Mouse (Mus musculus) left cerebral cortex, adult 2 months (tissue): ENCODE measurements around the gene Dalrd3. TPM values are rescaled to one million over a fixed set of nuclear protein-coding genes. Genes with fewer than 3 reads are reported as not detected.

Experiments used
- DNase-seq, 2 experiments: peaks; one replicate each; pipeline ENCODE4 v3.0.0; 2021 to 2022; ENCODE audit warnings: low spot score in 2 of 2, mixed read lengths in 1 of 2; ENCODE audit errors: extremely low spot score in 1 of 2
- H3K27ac ChIP-seq: fragments of 200-600 bp; 2 replicates; pipeline ENCODE4 v1.8.1; 2022
- H3K4me3 ChIP-seq: fragments of 200-600 bp; 2 replicates; pipeline ENCODE4 v1.8.1; 2022
- CTCF ChIP-seq: fragments of 200-600 bp; IDR thresholded peaks from 2 replicates; pipeline ENCODE4 v1.8.1; 2022; ENCODE audit warnings: antibody characterized with exemption, mild to moderate bottlenecking, moderate library complexity
- intact Hi-C: fragments of 180-260 bp; cut with DNase I; formaldehyde crosslinking; loops from one replicate; pipeline ENCODE4 v1.15.1; 2025
- long read RNA-seq, 2 experiments: library from polyadenylated mRNA; stranded (forward); transcript quantifications; one replicate each; pipeline ENCODE4 v2.0.0; 2021; ENCODE audit warnings: borderline mapping rate in 2 of 2
- total RNA-seq, 2 experiments: library from RNA; stranded (reverse); gene quantifications; 2 replicates each; pipeline ENCODE4 v1.2.3; 2021

Dalrd3 gene
- total RNA-seq = 10 to 100 TPM; 93.1 to 94.2 TPM
- long read RNA-seq, experiment 1, transcript Dalrd3-201 (12 exons, 1,746 nt) = major isoform, 24 of 64 reads
- long read RNA-seq, experiment 1, partial matches to known transcripts = 18 of 64 reads
- long read RNA-seq, experiment 1, other reads (novel, unspliced or antisense) = 22 of 64 reads
- long read RNA-seq, experiment 2, transcript Dalrd3-201 (12 exons, 1,746 nt) = major isoform, 18 of 66 reads
- long read RNA-seq, experiment 2, partial matches to known transcripts = 26 of 66 reads
- long read RNA-seq, experiment 2, other reads (novel, unspliced or antisense) = 22 of 66 reads

- intact Hi-C loops = loop anchor here (5.0 kb wide), 1 partner anchor 78 kb away; the partner anchor contains the start of gene Arih2
- DNase-seq = peak; percentile 79 to 89
- TF ChIP-seq CTCF = no peak
- peak within 1 kb of the TSS; percentile 72 for H3K4me3 ChIP-seq
- H3K27ac ChIP-seq = peak within 1 kb of the TSS; percentile 81
Measured at GRCm38 (mm10) chr9:108569381-108570206, at the start of gene Dalrd3. Gene Dalrd3, plus strand, starts transcription at chr9:108569886.

GRCm38 (mm10) chr9:108521604-108522003, 48.1 kb upstream of the Dalrd3 start:
- Histone ChIP-seq H3K4me3 (no peak overlapping the region), H3K27ac (no peak overlapping the region)
- intact Hi-C loops = no loop called here
- DNase-seq = no peak
- no peak for TF ChIP-seq CTCF

GRCm38 (mm10) chr9:108523341-108523740, 46.3 kb upstream of the Dalrd3 start:
- DNase-seq = no peak
- TF ChIP-seq CTCF = no peak
- intact Hi-C loops = no loop called here
- no peak overlapping the region for H3K27ac ChIP-seq
- no peak overlapping the region for H3K4me3 ChIP-seq

- no peak for TF ChIP-seq CTCF
- Histone ChIP-seq H3K4me3 (no peak overlapping the region), H3K27ac (no peak overlapping the region)
- DNase-seq = no peak
- intact Hi-C loops = no loop called here
Measured at GRCm38 (mm10) chr9:108525400-108525799, 44.3 kb upstream of the Dalrd3 start.

DNA sequence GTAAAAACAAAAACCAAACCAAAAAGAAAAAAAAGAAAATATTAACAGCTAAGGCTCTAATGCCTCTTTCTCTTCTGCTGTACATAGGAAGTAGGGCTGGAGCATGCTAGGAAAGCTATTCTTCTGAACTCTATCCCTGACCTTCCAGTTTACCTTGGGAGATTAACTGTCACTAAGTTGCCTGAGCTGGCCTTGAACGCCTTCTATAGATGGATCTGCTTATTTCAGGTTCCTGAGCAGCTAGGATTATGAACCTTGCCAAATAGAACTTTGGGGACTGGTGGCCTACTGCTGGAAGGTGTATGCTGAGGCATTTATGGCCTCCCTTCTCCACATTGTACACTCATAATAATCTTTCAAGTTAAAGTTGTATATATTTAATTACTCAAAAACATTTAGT, 38.7 kb upstream of the Dalrd3 start:
- no peak overlapping the region for H3K4me3 ChIP-seq
- H3K27ac ChIP-seq = no peak overlapping the region
- intact Hi-C loops = no loop called here
- no peak for DNase-seq
- TF ChIP-seq CTCF = no peak

- DNase-seq = no peak
- no peak overlapping the region for H3K27ac ChIP-seq
- intact Hi-C loops = no loop called here
Measured at GRCm38 (mm10) chr9:108531496-108531895, 38.2 kb upstream of the Dalrd3 start.

GRCm38 (mm10) chr9:108540846-108541245, 28.8 kb upstream of the Dalrd3 start:
- intact Hi-C loops = loop anchor here (10.0 kb wide), 1 partner anchor 176 kb away; no protein-coding TSS in a partner anchor

More at GRCm38 (mm10) chr9:108531496-108531895, 38.2 kb upstream of the Dalrd3 start:
- no peak overlapping the region for H3K4me3 ChIP-seq
- TF ChIP-seq CTCF = no peak

DNA sequence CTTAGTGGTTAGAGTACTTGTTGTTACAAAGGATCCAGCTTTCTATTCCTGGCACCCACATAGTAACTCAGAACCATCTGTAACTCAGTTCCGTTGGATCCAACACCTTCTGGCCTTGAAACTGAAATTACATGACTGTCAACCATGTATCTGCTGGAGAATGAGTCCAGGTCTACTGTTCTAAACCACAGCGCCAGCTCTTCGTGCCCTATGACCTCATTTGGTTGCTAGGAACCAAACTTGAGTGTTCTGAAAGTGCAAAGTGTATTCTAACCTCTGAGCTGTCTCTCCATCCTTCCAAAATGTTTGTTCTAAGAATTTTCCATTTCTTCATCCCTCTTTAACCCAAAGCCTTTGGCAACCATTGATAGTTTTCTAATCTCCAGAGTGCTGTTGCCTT, 23.7 kb upstream of the Dalrd3 start:
- intact Hi-C loops = loop anchor here (10.0 kb wide), 1 partner anchor 181 kb away; no protein-coding TSS in a partner anchor
- H3K4me3 ChIP-seq = no peak overlapping the region
- TF ChIP-seq CTCF = no peak
- no peak overlapping the region for H3K27ac ChIP-seq
- no peak for DNase-seq

More at GRCm38 (mm10) chr9:108540846-108541245, 28.8 kb upstream of the Dalrd3 start:
- no peak for TF ChIP-seq CTCF
- Histone ChIP-seq H3K27ac (no peak overlapping the region), H3K4me3 (no peak overlapping the region)
- no peak for DNase-seq

DNA sequence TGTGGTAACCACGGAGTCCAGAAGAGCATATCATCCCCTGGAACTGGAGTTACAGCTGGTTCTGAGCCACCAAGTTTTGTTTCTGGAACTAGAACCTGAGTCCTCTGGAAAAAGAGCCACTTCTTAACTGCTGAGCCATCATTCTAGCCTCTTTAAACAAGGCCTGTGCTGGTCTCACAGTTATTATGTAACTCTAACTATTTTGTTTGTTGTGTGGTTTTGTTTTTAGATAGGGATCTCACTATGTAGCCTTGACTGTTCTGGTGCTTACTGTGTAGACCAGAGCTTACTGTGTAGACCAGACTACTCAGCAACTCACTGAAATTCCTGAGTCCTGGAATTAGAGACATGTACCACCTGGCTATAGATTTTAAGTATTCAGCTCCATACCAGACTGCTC, 22.8 kb upstream of the Dalrd3 start:
- intact Hi-C loops = loop anchor here (10.0 kb wide), 1 partner anchor 182 kb away; no protein-coding TSS in a partner anchor
- Histone ChIP-seq H3K27ac (no peak overlapping the region), H3K4me3 (no peak overlapping the region)
- TF ChIP-seq CTCF = no peak
- no peak for DNase-seq

DNA sequence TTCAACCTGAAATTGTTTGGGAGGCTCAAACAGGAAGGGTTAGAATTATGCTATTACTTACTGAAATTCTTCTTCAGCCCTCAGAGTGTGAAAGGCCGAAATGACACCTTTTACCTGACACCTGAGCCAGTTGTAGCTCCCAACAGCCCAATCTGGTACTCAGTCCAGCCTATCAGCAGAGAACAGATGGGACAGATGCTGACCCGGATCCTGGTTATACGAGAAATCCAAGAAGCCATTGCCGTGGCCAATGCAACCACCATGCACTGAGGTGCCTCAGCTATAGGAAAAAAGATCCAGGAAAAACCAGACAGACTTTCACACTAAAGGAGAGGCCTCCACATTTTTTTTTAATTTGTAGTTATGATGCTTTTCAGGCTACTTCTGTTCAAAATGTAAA, 10.5 kb upstream of the Dalrd3 start:
- no peak for TF ChIP-seq CTCF
- Histone ChIP-seq H3K27ac (no peak overlapping the region), H3K4me3 (no peak overlapping the region)
- no peak for DNase-seq
- intact Hi-C loops = no loop called here

DNA sequence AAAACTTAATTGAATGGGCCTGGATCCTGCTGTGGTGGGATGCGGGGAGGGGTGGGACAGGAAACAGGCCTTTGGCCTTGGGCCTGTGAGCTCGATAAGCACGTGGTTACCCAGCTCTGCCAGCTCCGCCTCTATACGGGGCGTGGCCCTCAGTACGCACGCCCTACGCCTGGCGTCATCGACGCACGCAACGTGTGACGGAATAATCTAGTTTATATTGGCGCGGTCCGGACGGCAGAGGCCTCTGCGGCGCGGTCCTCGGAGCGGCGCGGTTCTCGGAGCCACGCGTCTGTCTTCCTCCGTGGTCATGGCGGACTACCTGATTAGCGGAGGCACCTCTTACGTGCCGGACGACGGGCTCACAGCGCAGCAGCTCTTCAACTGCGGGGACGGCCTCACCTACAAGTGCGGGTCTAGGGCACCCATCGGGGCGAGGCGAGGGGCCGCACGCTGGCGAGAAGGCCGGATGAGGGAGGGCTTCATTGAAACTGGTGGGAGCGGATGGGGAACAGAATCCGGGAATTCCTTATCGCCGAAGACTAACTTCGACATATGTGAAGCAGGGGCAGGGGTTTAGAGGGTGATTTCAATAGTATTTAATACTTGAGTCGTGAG, 9.4 kb upstream of the Dalrd3 start, which contains the start of gene Impdh2:
TSS of gene Impdh2 (plus strand) at position 60 of the 615 bp plus-strand sequence.
- intact Hi-C loops = no loop called here
- Histone ChIP-seq H3K4me3 (peak within 1 kb of the TSS; percentile 81), H3K27ac (peak within 1 kb of the TSS; percentile 75)
- DNase-seq = peak; percentile 91 to 93
- TF ChIP-seq CTCF = no peak

DNA sequence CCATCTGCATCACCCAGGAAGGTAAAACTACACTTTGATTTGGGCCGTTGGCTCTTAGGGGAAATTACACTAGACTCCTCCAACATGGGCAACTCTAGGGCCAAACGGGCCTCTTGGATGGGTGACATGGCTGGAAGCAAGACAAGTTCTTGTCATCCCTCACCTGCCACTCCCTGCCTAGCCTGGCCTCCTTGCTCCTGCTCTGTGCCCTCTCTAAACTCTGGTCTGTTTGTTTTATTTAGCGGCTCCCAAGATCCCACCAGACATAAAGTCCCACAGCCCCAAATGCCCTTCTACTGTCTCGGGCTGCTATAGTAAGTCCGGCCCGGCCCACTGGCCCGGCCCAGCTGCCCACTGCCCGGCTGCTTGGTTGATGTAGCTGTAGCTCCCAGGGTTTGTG, 6.0 kb upstream of the Dalrd3 start:
- no peak for DNase-seq
- no peak overlapping the region for H3K27ac ChIP-seq
- no peak overlapping the region for H3K4me3 ChIP-seq
- no peak for TF ChIP-seq CTCF
- intact Hi-C loops = no loop called here
